10 mouse cellular contexts compared by ENCODE assay signal in the genomic region with DNA sequence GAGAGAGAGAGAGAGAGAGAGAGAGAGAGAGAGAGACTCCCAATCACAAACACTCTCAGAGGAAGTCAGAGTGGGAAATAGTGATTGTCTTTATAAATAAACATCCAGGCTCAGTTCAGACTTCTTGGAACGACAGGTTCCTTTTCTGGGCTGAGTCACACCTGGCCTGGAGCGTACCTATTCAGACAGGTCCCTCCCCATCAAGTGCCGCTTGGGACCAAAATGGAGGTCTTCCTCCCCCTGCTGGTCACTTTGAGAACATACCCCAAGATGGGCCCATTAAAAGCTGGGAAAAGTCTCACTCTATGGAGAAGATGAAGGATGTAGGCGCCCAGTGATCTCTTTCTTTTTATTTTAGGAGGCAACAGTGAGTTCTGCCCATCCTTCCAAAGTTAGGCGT. TPM values are rescaled to one million over a fixed set of nuclear protein-coding genes. Genes with fewer than 3 reads are reported as not detected.
DNase-seq lines count a peak whose midpoint lies in the region; ATAC-seq and TF ChIP-seq lines count a peak whose summit lies in the region.
"Had no signal": no experiment of that assay in that cellular context is flagged by ENCODE, and none has a peak within 500 bp of the region (broad histone marks: within the 10 kb centered on the region; RNA-seq: fewer than 3 reads in every experiment).

No protein-coding gene starts in this region.

- peaks cover 11% of the 10 kb centered on the region for H3K4me1 ChIP-seq in heart, embryonic 10.5 days
- H3K4me1 ChIP-seq in intestine, postnatal 0 days (replicated peaks; ENCODE audit: control insufficient read depth, insufficient read depth, low read length), result 0 out of 2 replicates have a peak, but pooled peaks cover 3% of the 10 kb centered on the region
- peaks cover 12% of the 10 kb centered on the region for H3K4me1 ChIP-seq in lung, postnatal 0 days (ENCODE audit: insufficient read depth, low read depth, low read length)

- peak; percentile 65 for ATAC-seq in intestine, postnatal 0 days
- ATAC-seq in lung, postnatal 0 days, result peak; percentile 69

- peaks cover 19% of the 10 kb centered on the region for H3K27me3 ChIP-seq in heart, embryonic 10.5 days (ENCODE audit: insufficient read depth, poor library complexity, severe bottlenecking)
- no peaks in the 10 kb centered on the region for H3K27me3 ChIP-seq in intestine, postnatal 0 days (replicated peaks; ENCODE audit: control insufficient read depth, insufficient read depth, low read length)
- H3K27me3 ChIP-seq in lung, postnatal 0 days (replicated peaks; ENCODE audit: insufficient read depth, low read length), result no peaks in the 10 kb centered on the region

- TF ChIP-seq POLR2A in brain, embryonic 14.5 days (IDR thresholded peaks at IDR 0.05; ENCODE audit: borderline replicate concordance, extremely low read depth, insufficient read depth, insufficient read length, poor library complexity, severe bottlenecking), result no peak

- peak; percentile 87 for TF ChIP-seq CTCF in brain, embryonic 14.5 days (IDR thresholded peaks at IDR 0.05; ENCODE audit: borderline replicate concordance, extremely low read depth, insufficient read depth, insufficient read length)
- TF ChIP-seq CTCF in intestine, postnatal 0 days (IDR thresholded peaks at IDR 0.05; ENCODE audit: low read depth), result peak; percentile 93
- peak; percentile 89 for TF ChIP-seq CTCF in lung, postnatal 0 days (IDR thresholded peaks at IDR 0.05)

- no peaks in the 10 kb centered on the region for H3K9me3 ChIP-seq in heart, embryonic 10.5 days
- H3K9me3 ChIP-seq in intestine, postnatal 0 days (ENCODE audit: control insufficient read depth), result no peaks in the 10 kb centered on the region
- H3K9me3 ChIP-seq in lung, postnatal 0 days (ENCODE audit: low read length), result no peaks in the 10 kb centered on the region

- DNase-seq in heart, adult 8-10 months (ENCODE audit: low spot score), result peak; percentile 79
- no peak for DNase-seq in heart, embryonic 10.5 days (ENCODE audit: low spot score)
- peak; percentile 88 for DNase-seq in CD4-positive, CD25-positive, alpha-beta regulatory T cell, adult 2 months (ENCODE audit: low read depth, low spot score)
- peak; percentile 73 for DNase-seq in brain, embryonic 14.5 days (ENCODE audit: low read depth)
- peak; percentile 82 for DNase-seq in fat pad, adult 2 months (ENCODE audit: extremely low read depth, low read depth, low spot score)
- DNase-seq in lung, postnatal 0 days (ENCODE audit: low spot score), result peak; percentile 93
- peak; percentile 57 for DNase-seq in spleen, adult 12 weeks (ENCODE audit: low spot score)

- H3K9ac ChIP-seq in intestine, postnatal 0 days (ENCODE audit: low read depth, low read length), result no peak overlapping the region
- H3K9ac ChIP-seq in lung, postnatal 0 days (replicated peaks; ENCODE audit: low read depth), result no peak overlapping the region

- no peak overlapping the region for H3K4me2 ChIP-seq in intestine, postnatal 0 days (replicated peaks; ENCODE audit: low read depth)
- no peak overlapping the region for H3K4me2 ChIP-seq in lung, postnatal 0 days (replicated peaks; ENCODE audit: low read depth, low read length)

- TF ChIP-seq EP300 in lung, postnatal 0 days (IDR thresholded peaks at IDR 0.05), result peak; percentile 69; the same call in 1 of the 2 replicates

- 9% methylated on average over 5 of the region's 5 CpGs for WGBS in heart, embryonic 10.5 days
- 2% methylated on average over 5 of the region's 5 CpGs for WGBS in intestine, postnatal 0 days
- 6% methylated on average over 5 of the region's 5 CpGs for WGBS in lung, postnatal 0 days

- no peaks in the 10 kb centered on the region for H3K36me3 ChIP-seq in heart, embryonic 10.5 days
- no peaks in the 10 kb centered on the region for H3K36me3 ChIP-seq in intestine, postnatal 0 days (ENCODE audit: control insufficient read depth, insufficient read depth)
- H3K36me3 ChIP-seq in lung, postnatal 0 days (ENCODE audit: insufficient read depth, low read length), result no peaks in the 10 kb centered on the region

- H3K27ac ChIP-seq in heart, embryonic 10.5 days, result no peak overlapping the region
- H3K27ac ChIP-seq in intestine, postnatal 0 days (ENCODE audit: low read depth, low read length), result no peak overlapping the region
- peak overlapping the region; percentile 71 for H3K27ac ChIP-seq in lung, postnatal 0 days (ENCODE audit: low read length)

- H3K4me3 ChIP-seq in heart, embryonic 10.5 days, result no peak overlapping the region
- no peak overlapping the region for H3K4me3 ChIP-seq in intestine, postnatal 0 days (ENCODE audit: low read depth, low read length)
- H3K4me3 ChIP-seq in lung, postnatal 0 days (ENCODE audit: low read depth, low read length), result no peak overlapping the region

RNA-seq across cellular contexts. Expression of gene Chit1, which starts 4.3 kb away (rescaled TPM):
- total RNA-seq in heart, adult 8-10 months (2022), result not detected
- polyA plus RNA-seq in heart, embryonic 10.5 days (2016; fragmentation: Nextera tagmentation; extraction: Ambion mirVana), result 1.1 and 2.0 TPM in 2 replicates
- 0.09 and 0.11 TPM in 2 replicates for polyA plus RNA-seq in brain, embryonic 14.5 days (2012; rRNA removed)
- 0.25 TPM in 1 of 2 replicates, not detected in the other for polyA plus RNA-seq in intestine, postnatal 0 days (2015; fragmentation: Nextera tagmentation; extraction: Ambion mirVana)
- 0.29 TPM in 1 of 2 replicates, not detected in the other for polyA plus RNA-seq in lung, postnatal 0 days (2015; fragmentation: Nextera tagmentation; extraction: Ambion mirVana)
- total RNA-seq: adrenal gland, adult 18-20 months; layer of hippocampus, postnatal 36 days had no signal

RNA-seq across cellular contexts. Expression of gene Btg2, which starts 27.8 kb away (rescaled TPM):
- 10 to 100 TPM; 18.3 to 35.3 (median 28.0) TPM for total RNA-seq in heart, adult 8-10 months (2022)
- 26.1 and 34.2 TPM in 2 replicates for polyA plus RNA-seq in heart, embryonic 10.5 days (2016; fragmentation: Nextera tagmentation; extraction: Ambion mirVana)
- polyA plus RNA-seq in brain, embryonic 14.5 days (2012; rRNA removed), result 31.8 and 58.3 TPM in 2 replicates
- polyA plus RNA-seq in intestine, postnatal 0 days (2015; fragmentation: Nextera tagmentation; extraction: Ambion mirVana), result 30.0 and 32.6 TPM in 2 replicates
- polyA plus RNA-seq in lung, postnatal 0 days (2015; fragmentation: Nextera tagmentation; extraction: Ambion mirVana), result 177 and 184 TPM in 2 replicates
